Mouse (Mus musculus) midbrain, embryonic 15.5 days (tissue): ENCODE data around the gene Rpl19. TPM values are rescaled to one million over a fixed set of nuclear protein-coding genes. Genes with fewer than 3 reads are reported as not detected.

Experiments used
- ATAC-seq: fragments of 200-750 bp; cut with Nextera tagmentation; replicated peaks from 2 replicates; pipeline ENCODE4 v1.8.0; 2017; ENCODE audit warnings: moderate TSS enrichment
- H3K27ac ChIP-seq: fragments of 300-500 bp; sonication (generic); 2 replicates; pipeline ENCODE4 v1.5.1; 2015; ENCODE audit warnings: mild to moderate bottlenecking, inconsistent platforms
- H3K27me3 ChIP-seq: fragments of 300-500 bp; sonication (generic); replicated peaks from 2 replicates; pipeline ENCODE4 v1.6.1; 2015; ENCODE audit warnings: inconsistent platforms
- H3K36me3 ChIP-seq: fragments of 300-500 bp; sonication (generic); replicated peaks from 2 replicates; pipeline ENCODE4 v1.6.1; 2015; ENCODE audit warnings: inconsistent platforms
- H3K4me1 ChIP-seq: fragments of 300-500 bp; sonication (generic); 2 replicates; pipeline ENCODE4 v1.6.1; 2015; ENCODE audit warnings: inconsistent platforms
- H3K4me2 ChIP-seq: fragments of 300-500 bp; sonication (generic); 2 replicates; pipeline ENCODE4 v1.6.1; 2015; ENCODE audit warnings: inconsistent platforms, mild to moderate bottlenecking, moderate library complexity
- H3K4me3 ChIP-seq: fragments of 300-500 bp; sonication (generic); 2 replicates; pipeline ENCODE4 v1.5.1; 2015; ENCODE audit warnings: mild to moderate bottlenecking, inconsistent platforms
- H3K9ac ChIP-seq: fragments of 300-500 bp; sonication (generic); 2 replicates; pipeline ENCODE4 v1.6.1; 2015; ENCODE audit warnings: mild to moderate bottlenecking, inconsistent platforms
- H3K9me3 ChIP-seq: fragments of 300-500 bp; sonication (generic); 2 replicates; pipeline ENCODE4 v1.6.1; 2016; ENCODE audit warnings: inconsistent platforms
- WGBS: fragments of 180-500 bp; shearing (Covaris S2); methylation state at CpG from one replicate; pipeline ENCODE4 v1.1.7; 2015; ENCODE audit warnings: mixed read lengths; 5-methylcytosine and 5-hydroxymethylcytosine counted together
- microRNA-seq: library from miRNA; unstranded; fragments of <30 nt; microRNA quantifications from one replicate; pipeline ENCODE4, GENCODE M21; 2016
- polyA plus RNA-seq: library from polyadenylated mRNA; unstranded; fragments of >200 nt; fragmentation: Nextera tagmentation; extraction: Ambion mirVana; gene quantifications from 2 replicates; pipeline ENCODE4 v1.2.1, GENCODE M21; 2015

Rpl19 gene
- polyA plus RNA-seq, 1 experiment from 2014 or later = 634 TPM

GRCm38 (mm10) chr11:98061904-98062562, 35.5 kb downstream of the Rpl19 start:
- no peaks in the 10 kb centered on the region for H3K36me3 ChIP-seq
- 56% methylated on average over 6 of the region's 6 CpGs for WGBS
- no peaks in the 10 kb centered on the region; the same call in 1 of the 2 replicates for H3K27me3 ChIP-seq
- no peak overlapping the region for H3K4me3 ChIP-seq
- H3K9me3 ChIP-seq = no peaks in the 10 kb centered on the region
- ATAC-seq = no peak
- H3K4me1 ChIP-seq = peaks cover 9% of the 10 kb centered on the region; the same call in 1 of the 2 replicates
- H3K9ac ChIP-seq = no peak overlapping the region
- H3K27ac ChIP-seq = no peak overlapping the region
- H3K4me2 ChIP-seq = no peak overlapping the region

- Histone ChIP-seq H3K9me3 (no peaks in the 10 kb centered on the region), H3K4me3 (no peak overlapping the region), H3K27ac (no peak overlapping the region), H3K27me3 (no peaks in the 10 kb centered on the region), H3K4me2 (no peak overlapping the region), H3K9ac (no peak overlapping the region), H3K4me1 (no peaks in the 10 kb centered on the region), H3K36me3 (no peaks in the 10 kb centered on the region)
- ATAC-seq = no peak
- WGBS = 93% methylated on average over 12 of the region's 12 CpGs
These were observed 39.7 kb downstream of the Rpl19 start for GRCm38 (mm10) chr11:98066201-98066600.

- Histone ChIP-seq H3K9me3 (no peaks in the 10 kb centered on the region), H3K9ac (no peak overlapping the region), H3K4me3 (no peak overlapping the region), H3K36me3 (no peaks in the 10 kb centered on the region), H3K27ac (no peak overlapping the region), H3K4me1 (no peaks in the 10 kb centered on the region), H3K4me2 (no peak overlapping the region), H3K27me3 (no peaks in the 10 kb centered on the region)
- 94% methylated on average over 21 of the region's 21 CpGs for WGBS
- no peak for ATAC-seq
These were observed 40.7 kb downstream of the Rpl19 start for GRCm38 (mm10) chr11:98067255-98067654.

GRCm38 (mm10) chr11:98073442-98073841, 46.9 kb downstream of the Rpl19 start:
- no peak for ATAC-seq
- no peaks in the 10 kb centered on the region for H3K9me3 ChIP-seq
- 94% methylated on average over 4 of the region's 4 CpGs for WGBS
- no peak overlapping the region for H3K4me3 ChIP-seq
- no peak overlapping the region for H3K4me2 ChIP-seq
- H3K9ac ChIP-seq = no peak overlapping the region
- H3K36me3 ChIP-seq = no peaks in the 10 kb centered on the region
- H3K4me1 ChIP-seq = peaks cover 3% of the 10 kb centered on the region; the same call in 1 of the 2 replicates
- H3K27ac ChIP-seq = no peak overlapping the region
- no peaks in the 10 kb centered on the region for H3K27me3 ChIP-seq

- Histone ChIP-seq H3K36me3 (no peaks in the 10 kb centered on the region), H3K4me2 (peak overlapping the region; percentile 24; the same call in 1 of the 2 replicates), H3K27me3 (no peaks in the 10 kb centered on the region), H3K27ac (no peak overlapping the region), H3K9ac (no peak overlapping the region), H3K9me3 (no peaks in the 10 kb centered on the region), H3K4me1 (peaks cover 3% of the 10 kb centered on the region; the same call in 1 of the 2 replicates), H3K4me3 (no peak overlapping the region)
- ATAC-seq = peak; percentile 39; the same call in 1 of the 2 replicates
- 15% methylated on average over 13 of the region's 13 CpGs for WGBS
These were observed 48.8 kb downstream of the Rpl19 start for GRCm38 (mm10) chr11:98075195-98075808.

GRCm38 (mm10) chr11:98077086-98077485, 50.6 kb downstream of the Rpl19 start:
- H3K4me3 ChIP-seq = no peak overlapping the region
- no peak overlapping the region for H3K4me2 ChIP-seq
- H3K27me3 ChIP-seq = no peaks in the 10 kb centered on the region
- H3K36me3 ChIP-seq = no peaks in the 10 kb centered on the region
- H3K9ac ChIP-seq = no peak overlapping the region
- ATAC-seq = no peak
- H3K4me1 ChIP-seq = peaks cover 3% of the 10 kb centered on the region; the same call in 1 of the 2 replicates
- H3K9me3 ChIP-seq = no peaks in the 10 kb centered on the region
- H3K27ac ChIP-seq = no peak overlapping the region
- WGBS = 82% methylated on average over 8 of the region's 8 CpGs

Small RNA genes within 50 kb of the gene (microRNA-seq; reads per million reads assigned to microRNA genes)
- not detected for gene Gm27597

Other genes starting within 250 kb of the Rpl19 start
- gene Rpl23, start 244.3 kb upstream of the Rpl19 start, polyA plus RNA-seq = 259 and 277 TPM in 2 replicates
- 198 and 199 TPM in 2 replicates for gene Lasp1, start 227.7 kb upstream of the Rpl19 start, polyA plus RNA-seq
- gene B230217C12Rik, start 185.9 kb upstream of the Rpl19 start, polyA plus RNA-seq = 33.3 and 33.8 TPM in 2 replicates
- gene Fbxo47, start 142.6 kb upstream of the Rpl19 start, polyA plus RNA-seq = 0.57 and 0.70 TPM in 2 replicates
- gene Plxdc1, start 40.3 kb upstream of the Rpl19 start, polyA plus RNA-seq = 1.7 and 1.8 TPM in 2 replicates
- gene Arl5c, start 30.5 kb upstream of the Rpl19 start, polyA plus RNA-seq = 9.5 and 10.8 TPM in 2 replicates
- 72.0 and 75.2 TPM in 2 replicates for gene Cacnb1, start 3.7 kb upstream of the Rpl19 start, polyA plus RNA-seq
- 2.6 and 3.9 TPM in 2 replicates for gene Stac2, start 26.8 kb downstream of the Rpl19 start, polyA plus RNA-seq
- 32.8 and 33.2 TPM in 2 replicates for gene Fbxl20, start 123.7 kb downstream of the Rpl19 start, polyA plus RNA-seq
- 57.4 and 57.8 TPM in 2 replicates for gene Med1, start 166.6 kb downstream of the Rpl19 start, polyA plus RNA-seq
- gene Cdk12, start 176.3 kb downstream of the Rpl19 start, polyA plus RNA-seq = 9.5 and 9.7 TPM in 2 replicates